Mouse (Mus musculus) forebrain, embryonic 15.5 days (tissue): ENCODE results near the gene Zfp239. TPM values are rescaled to one million over a fixed set of nuclear protein-coding genes. Genes with fewer than 3 reads are reported as not detected.
A peak's percentile ranks its signal among the peaks of the same experiment; 100 is the strongest.
"Not testable (repeated sequence)": the region's sequence is repeated elsewhere in the genome, so short reads cannot be mapped to it uniquely, and the experiment has no call there.

Experiments
- ATAC-seq: fragments of 200-750 bp; cut with Nextera tagmentation; replicated peaks from 2 replicates; pipeline ENCODE4 v1.8.0; 2017; ENCODE audit warnings: mild to moderate bottlenecking, moderate TSS enrichment, moderate library complexity
- H3K27ac ChIP-seq: fragments of 300-500 bp; sonication (generic); replicated peaks from 2 replicates; pipeline ENCODE4 v1.5.1; 2015; ENCODE audit warnings: mild to moderate bottlenecking, inconsistent platforms
- H3K27me3 ChIP-seq: fragments of 300-500 bp; sonication (generic); 2 replicates; pipeline ENCODE4 v1.6.1; 2015; ENCODE audit warnings: inconsistent platforms
- H3K36me3 ChIP-seq: fragments of 300-500 bp; sonication (generic); 2 replicates; pipeline ENCODE4 v1.6.1; 2015; ENCODE audit warnings: mild to moderate bottlenecking, inconsistent platforms
- H3K4me1 ChIP-seq: fragments of 300-500 bp; sonication (generic); 2 replicates; pipeline ENCODE4 v1.6.1; 2015; ENCODE audit warnings: inconsistent platforms
- H3K4me2 ChIP-seq: fragments of 300-500 bp; sonication (generic); replicated peaks from 2 replicates; pipeline ENCODE4 v1.6.1; 2015; ENCODE audit warnings: mild to moderate bottlenecking, inconsistent platforms
- H3K4me3 ChIP-seq: fragments of 300-500 bp; sonication (generic); 2 replicates; pipeline ENCODE4 v1.5.1; 2015; ENCODE audit warnings: mild to moderate bottlenecking, inconsistent platforms
- H3K9ac ChIP-seq: fragments of 300-500 bp; sonication (generic); replicated peaks from 2 replicates; pipeline ENCODE4 v1.6.1; 2015; ENCODE audit warnings: mild to moderate bottlenecking, inconsistent platforms
- H3K9me3 ChIP-seq: fragments of 300-500 bp; sonication (generic); 2 replicates; pipeline ENCODE4 v1.6.1; 2016; ENCODE audit warnings: inconsistent platforms
- WGBS: fragments of 180-500 bp; shearing (Covaris S2); methylation state at CpG from one replicate; pipeline ENCODE4 v1.1.7; 2015; ENCODE audit warnings: mixed read lengths; 5-methylcytosine and 5-hydroxymethylcytosine counted together
- polyA plus RNA-seq: library from polyadenylated mRNA; unstranded; fragments of >200 nt; fragmentation: Nextera tagmentation; extraction: Ambion mirVana; gene quantifications from 2 replicates; pipeline ENCODE4 v1.2.1, GENCODE M21; 2015

The Zfp239 gene
- 14.3 and 16.2 TPM in 2 replicates for polyA plus RNA-seq

DNA sequence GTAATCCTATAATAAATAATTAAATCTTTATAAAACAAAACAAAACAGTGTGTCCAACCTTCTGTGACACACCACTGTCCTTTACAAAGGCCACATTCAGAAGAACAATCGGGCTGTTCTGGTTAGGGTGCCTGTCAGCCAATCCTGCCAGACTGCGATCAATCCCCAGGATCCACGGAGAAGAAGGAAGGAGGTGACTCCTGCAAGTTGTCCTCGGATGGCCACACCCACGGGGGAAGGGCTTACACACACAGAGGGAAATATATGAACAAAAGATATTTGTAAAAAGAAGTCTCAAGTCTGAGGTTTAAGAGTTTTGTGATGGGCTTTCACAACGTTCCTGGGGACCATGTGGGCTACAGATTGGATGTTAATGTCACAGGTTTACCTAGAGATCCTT is at the start of gene Zfp239:
Gene Zfp239 (plus strand): TSS at position 253 of the 400 bp plus-strand sequence.
- ATAC-seq = no peak
- Histone ChIP-seq H3K4me2 (peak within 1 kb of the TSS; percentile 91), H3K4me3 (peak within 1 kb of the TSS; percentile 91), H3K36me3 (no peaks in the 10 kb centered on the region), H3K27me3 (no peaks in the 10 kb centered on the region), H3K9ac (peak within 1 kb of the TSS; percentile 75), H3K4me1 (0 out of 2 replicates have a peak, but pooled peaks cover 6% of the 10 kb centered on the region), H3K27ac (no peak within 1 kb of the TSS), H3K9me3 (no peaks in the 10 kb centered on the region)
- 71% methylated on average over 6 of the region's 6 CpGs for WGBS

DNA sequence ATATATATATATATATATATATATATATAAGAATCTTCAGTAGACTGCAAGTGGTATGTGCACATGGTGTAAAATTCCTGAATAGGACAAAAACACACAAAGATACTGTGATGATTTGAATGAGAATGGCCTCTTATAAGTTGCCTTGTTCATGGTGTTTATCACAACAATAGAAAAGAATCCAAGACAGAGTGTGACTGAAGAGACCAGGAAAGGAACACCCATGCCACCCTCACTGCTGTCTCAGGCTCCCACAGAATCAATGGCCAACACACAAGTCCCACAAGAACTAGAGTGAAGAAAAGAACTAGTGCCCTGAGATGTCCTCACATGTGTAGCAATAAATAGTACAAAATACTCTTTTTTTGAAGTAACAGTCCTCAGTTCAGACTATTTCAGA is 47.2 kb upstream of the Zfp239 start:
- Histone ChIP-seq H3K4me2 (no peak overlapping the region), H3K36me3 (no peaks in the 10 kb centered on the region), H3K4me3 (no peak overlapping the region), H3K9ac (no peak overlapping the region), H3K4me1 (no peaks in the 10 kb centered on the region), H3K9me3 (no peaks in the 10 kb centered on the region), H3K27ac (no peak overlapping the region), H3K27me3 (no peaks in the 10 kb centered on the region)
- no peak for ATAC-seq

DNA sequence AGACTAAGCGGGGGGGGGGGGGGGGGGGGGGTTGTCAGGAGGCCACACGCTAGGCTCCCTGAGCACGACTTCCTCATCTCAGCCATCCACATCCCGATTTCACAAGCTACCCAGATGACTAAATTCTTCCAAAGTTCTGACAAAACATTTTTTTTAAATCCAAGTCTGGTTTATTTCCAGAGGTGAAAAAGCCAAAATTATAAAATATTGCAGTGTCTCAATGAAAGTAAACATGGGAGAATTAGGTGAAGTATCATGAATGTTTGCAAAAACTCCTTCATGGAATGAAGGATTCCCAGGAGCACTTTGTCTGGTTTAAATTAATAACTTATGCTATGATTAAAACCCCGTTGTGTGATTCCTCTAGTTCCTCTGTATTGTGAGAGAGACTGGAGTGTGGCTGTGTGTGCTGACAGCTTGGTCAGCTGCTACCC is 44.8 kb upstream of the Zfp239 start:
- no peaks in the 10 kb centered on the region for H3K27me3 ChIP-seq
- H3K4me2 ChIP-seq = no peak overlapping the region
- no peak for ATAC-seq
- H3K4me1 ChIP-seq = no peaks in the 10 kb centered on the region
- H3K36me3 ChIP-seq = no peaks in the 10 kb centered on the region
- H3K4me3 ChIP-seq = no peak overlapping the region
- 88% methylated on average over 5 of the region's 5 CpGs for WGBS
- no peak overlapping the region for H3K27ac ChIP-seq
- H3K9ac ChIP-seq = no peak overlapping the region
- H3K9me3 ChIP-seq = no peaks in the 10 kb centered on the region

DNA sequence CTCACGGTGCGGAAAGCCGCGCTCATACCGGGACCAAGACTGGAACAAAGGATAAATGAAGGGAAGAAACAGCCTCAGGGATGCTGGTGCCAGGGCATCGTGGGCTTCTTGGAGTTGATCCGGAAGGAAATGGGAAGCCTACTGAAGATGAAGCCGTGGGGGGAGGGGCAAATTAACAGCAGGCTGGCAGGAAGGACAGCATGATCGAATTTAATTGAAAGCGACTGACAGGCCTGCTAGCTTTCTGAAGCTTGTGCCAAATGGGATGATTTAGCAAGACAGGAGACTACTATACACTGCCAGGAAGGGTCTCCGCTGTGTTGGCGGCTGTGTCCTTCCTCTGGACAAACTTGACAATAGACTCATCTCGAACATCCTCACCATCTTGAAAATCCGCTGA is 41.6 kb upstream of the Zfp239 start:
- 82% methylated on average over 14 of the region's 14 CpGs for WGBS
- no peak overlapping the region for H3K27ac ChIP-seq
- H3K9ac ChIP-seq = no peak overlapping the region
- no peaks in the 10 kb centered on the region for H3K27me3 ChIP-seq
- H3K4me3 ChIP-seq = no peak overlapping the region
- no peak overlapping the region for H3K4me2 ChIP-seq
- H3K9me3 ChIP-seq = no peaks in the 10 kb centered on the region
- H3K4me1 ChIP-seq = no peaks in the 10 kb centered on the region
- no peak for ATAC-seq
- no peaks in the 10 kb centered on the region for H3K36me3 ChIP-seq

DNA sequence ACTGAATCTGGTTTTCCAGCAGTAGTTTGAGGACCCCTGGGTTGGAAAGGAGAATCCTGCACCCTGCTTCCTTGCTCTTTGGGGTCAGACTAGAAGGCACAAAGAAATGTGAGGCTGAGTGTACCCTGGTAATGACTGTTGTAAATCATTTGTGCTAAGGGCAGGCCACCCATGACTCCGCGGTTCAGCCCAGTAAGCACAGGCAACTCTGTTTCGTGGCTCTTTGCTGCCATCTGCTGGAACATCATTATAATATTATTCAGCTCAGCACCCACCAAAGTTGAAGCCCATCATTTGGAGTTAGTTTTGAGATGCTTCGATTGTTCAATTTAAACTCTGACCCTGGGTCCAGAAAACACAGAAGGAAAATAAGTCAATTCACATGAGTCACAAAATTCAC is 36.5 kb upstream of the Zfp239 start:
- H3K4me3 ChIP-seq = no peak overlapping the region

DNA sequence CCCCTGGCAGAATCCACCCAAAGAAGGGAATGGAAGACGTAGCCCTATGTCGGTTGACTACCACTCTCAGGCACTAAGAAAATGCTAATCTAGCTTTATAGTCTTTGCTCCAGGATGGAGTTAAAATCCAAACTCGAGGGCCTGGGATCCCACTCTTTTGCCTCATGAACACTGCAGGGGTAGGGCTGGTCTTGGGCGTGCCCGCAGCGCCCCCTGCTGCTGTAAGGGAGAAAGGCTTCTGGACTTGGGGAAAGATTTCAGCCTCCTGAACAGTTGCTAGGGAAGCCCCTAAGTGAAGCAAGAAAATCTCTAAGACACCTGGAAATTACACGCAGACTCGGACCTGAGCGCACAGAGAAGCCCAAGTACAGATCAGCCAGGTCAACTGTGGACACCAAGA is 33.6 kb upstream of the Zfp239 start:
- no peaks in the 10 kb centered on the region for H3K9me3 ChIP-seq
- WGBS = 11% methylated on average over 9 of the region's 9 CpGs
- H3K27me3 ChIP-seq = no peaks in the 10 kb centered on the region
- 0 out of 2 replicates have a peak, but pooled peaks have one; percentile 35 for ATAC-seq
- H3K27ac ChIP-seq = no peak overlapping the region
- H3K4me2 ChIP-seq = no peak overlapping the region
- no peak overlapping the region for H3K9ac ChIP-seq
- H3K4me1 ChIP-seq = no peaks in the 10 kb centered on the region
- H3K4me3 ChIP-seq = no peak overlapping the region
- H3K36me3 ChIP-seq = no peaks in the 10 kb centered on the region

More for the DNA sequence above, 36.5 kb upstream of the Zfp239 start:
- Histone ChIP-seq H3K27ac (no peak overlapping the region), H3K9ac (no peak overlapping the region), H3K4me1 (no peaks in the 10 kb centered on the region), H3K27me3 (no peaks in the 10 kb centered on the region), H3K4me2 (no peak overlapping the region), H3K9me3 (no peaks in the 10 kb centered on the region), H3K36me3 (no peaks in the 10 kb centered on the region)
- WGBS = 20% methylated on average over 4 of the region's 4 CpGs
- peak; percentile 74 for ATAC-seq

DNA sequence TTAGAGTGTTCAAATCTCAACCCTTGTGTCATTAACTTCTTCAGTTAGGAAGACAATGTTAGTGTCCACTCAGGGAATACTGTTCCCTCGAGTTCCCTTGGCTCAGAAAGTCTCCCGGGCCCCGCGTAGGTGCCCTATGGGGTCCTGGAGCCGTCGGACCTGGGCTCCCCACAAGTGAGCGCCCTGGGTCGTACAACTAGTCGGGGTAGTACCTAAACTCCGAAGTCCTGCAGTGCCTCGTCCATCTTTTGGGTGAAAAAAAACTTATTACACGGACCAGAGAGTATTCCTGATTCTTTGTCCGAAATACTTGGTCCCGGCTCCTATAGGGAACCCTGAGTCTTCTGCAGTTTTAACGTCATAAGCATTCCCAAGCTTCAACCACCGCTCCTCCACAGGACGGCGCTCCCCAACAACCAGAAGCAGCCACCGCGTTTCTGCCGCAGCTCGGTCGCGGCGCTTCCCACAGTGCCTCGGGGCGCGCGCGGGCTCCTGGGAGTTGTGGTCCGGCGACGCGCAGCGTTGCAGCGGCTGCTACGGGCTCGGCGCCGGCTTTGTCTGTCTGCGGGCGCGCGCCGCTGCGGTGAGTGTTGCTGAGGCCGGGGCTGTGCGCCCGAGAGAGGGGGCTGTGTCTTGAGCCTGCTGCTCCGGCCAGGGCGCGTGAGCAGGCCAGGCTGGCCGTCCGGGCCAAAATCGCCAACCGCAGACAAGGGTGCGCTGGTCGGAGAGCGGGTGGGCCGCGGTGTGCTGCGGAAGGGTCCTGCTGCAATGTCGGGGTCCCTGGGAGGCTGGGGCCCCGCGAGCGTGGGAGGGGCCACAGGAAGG is 21.0 kb upstream of the Zfp239 start, which contains the start of gene Zfp637:
Gene Zfp637 (plus strand): TSS at position 495 of the 825 bp plus-strand sequence.
- Histone ChIP-seq H3K4me3 (peak within 1 kb of the TSS; percentile 78), H3K27me3 (no peaks in the 10 kb centered on the region), H3K4me1 (peaks cover 16% of the 10 kb centered on the region), H3K9ac (peak within 1 kb of the TSS; percentile 100), H3K9me3 (no peaks in the 10 kb centered on the region), H3K36me3 (peaks cover 30% of the 10 kb centered on the region), H3K4me2 (peak within 1 kb of the TSS; percentile 76), H3K27ac (peak within 1 kb of the TSS; percentile 95)
- peak; percentile 98 for ATAC-seq
- under 1% methylated on average over 66 of the region's 66 CpGs for WGBS

DNA sequence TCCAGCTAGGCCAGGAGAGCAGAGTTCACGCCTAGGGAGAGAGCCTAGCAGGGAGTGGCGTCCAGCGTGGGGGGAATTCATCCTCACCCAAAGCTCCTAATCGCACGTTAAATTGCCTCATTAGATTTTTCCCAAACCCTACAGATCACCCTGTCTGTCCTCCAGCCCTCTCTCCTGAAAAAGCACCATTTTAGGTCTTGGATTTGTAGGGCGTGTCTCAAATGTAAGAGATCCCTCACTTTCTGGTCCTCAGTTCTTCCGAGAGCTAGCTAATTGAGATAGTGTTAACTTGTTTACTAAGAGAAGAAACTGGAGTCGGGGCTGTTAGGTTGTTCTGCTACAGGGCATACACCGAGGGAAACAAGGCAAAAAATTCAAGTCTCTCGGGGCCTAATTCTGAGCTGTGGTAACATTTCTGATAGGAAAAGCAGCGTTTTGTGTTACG is 20.4 kb upstream of the Zfp239 start:
- Histone ChIP-seq H3K27ac (peak overlapping the region; percentile 95), H3K9ac (peak overlapping the region; percentile 100), H3K4me3 (peak overlapping the region; percentile 78), H3K4me1 (peaks cover 20% of the 10 kb centered on the region), H3K4me2 (peak overlapping the region; percentile 55), H3K36me3 (peaks cover 37% of the 10 kb centered on the region), H3K9me3 (no peaks in the 10 kb centered on the region), H3K27me3 (no peaks in the 10 kb centered on the region)
- 16% methylated on average over 12 of the region's 12 CpGs for WGBS
- ATAC-seq = no peak; the same call in 1 of the 2 replicates

DNA sequence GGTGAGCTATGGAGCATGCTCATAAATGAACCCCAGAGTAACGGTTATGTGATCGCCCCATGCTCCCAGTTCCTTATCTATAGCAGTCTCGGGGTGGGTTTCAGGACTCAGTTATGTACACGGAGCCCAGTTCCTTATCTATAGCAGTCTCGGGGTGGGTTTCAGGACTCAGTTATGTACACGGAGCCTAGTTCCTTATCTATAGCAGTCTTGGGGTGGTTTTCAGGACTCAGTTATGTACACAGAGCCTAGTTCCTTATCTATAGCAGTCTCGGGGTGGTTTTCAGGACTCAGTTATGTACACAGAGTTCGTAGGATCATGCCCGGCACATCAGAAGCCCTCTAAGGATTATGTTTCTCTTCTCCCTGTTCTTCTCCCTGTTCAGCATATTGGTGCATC is 17.3 kb upstream of the Zfp239 start:
- H3K4me2 ChIP-seq = no peak overlapping the region
- no peaks in the 10 kb centered on the region; the same call in 1 of the 2 replicates for H3K9me3 ChIP-seq
- 94% methylated on average over 9 of the region's 9 CpGs for whole genome bisulfite sequencing
- no peaks in the 10 kb centered on the region for H3K27me3 ChIP-seq
- no peak overlapping the region for H3K4me3 ChIP-seq
- no peak overlapping the region for H3K27ac ChIP-seq
- no peak overlapping the region for H3K9ac ChIP-seq
- ATAC-seq = no peak
- peaks cover 20% of the 10 kb centered on the region for H3K4me1 ChIP-seq
- H3K36me3 ChIP-seq = peaks cover 67% of the 10 kb centered on the region

DNA sequence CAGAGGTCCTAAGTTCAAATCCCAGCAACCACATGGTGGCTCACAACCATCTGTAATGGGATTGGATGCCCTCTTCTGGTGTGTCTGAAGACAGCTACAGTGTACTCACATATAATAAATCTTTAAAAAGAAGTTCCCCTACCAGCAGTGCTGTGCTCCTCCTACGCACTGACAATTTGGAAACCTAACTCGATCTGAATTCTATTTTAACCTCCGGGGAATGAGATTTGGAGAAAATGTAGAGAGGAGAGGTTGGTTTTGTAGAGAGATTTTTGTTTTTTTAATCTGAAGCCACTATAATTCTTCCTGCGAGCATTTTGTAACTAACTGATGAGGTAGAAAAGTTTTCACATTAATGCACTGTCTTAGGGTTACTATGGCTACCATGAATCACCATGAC is 15.2 kb upstream of the Zfp239 start:
- ATAC-seq, H3K9ac ChIP-seq, H3K4me2 ChIP-seq, H3K9me3 ChIP-seq, H3K4me3 ChIP-seq, H3K27ac ChIP-seq, H3K27me3 ChIP-seq: not testable (repeated sequence)
- H3K4me1 ChIP-seq = peaks cover 16% of the 10 kb centered on the region
- peaks cover 73% of the 10 kb centered on the region for H3K36me3 ChIP-seq
- WGBS = 92% methylated on average over 4 of the region's 4 CpGs

DNA sequence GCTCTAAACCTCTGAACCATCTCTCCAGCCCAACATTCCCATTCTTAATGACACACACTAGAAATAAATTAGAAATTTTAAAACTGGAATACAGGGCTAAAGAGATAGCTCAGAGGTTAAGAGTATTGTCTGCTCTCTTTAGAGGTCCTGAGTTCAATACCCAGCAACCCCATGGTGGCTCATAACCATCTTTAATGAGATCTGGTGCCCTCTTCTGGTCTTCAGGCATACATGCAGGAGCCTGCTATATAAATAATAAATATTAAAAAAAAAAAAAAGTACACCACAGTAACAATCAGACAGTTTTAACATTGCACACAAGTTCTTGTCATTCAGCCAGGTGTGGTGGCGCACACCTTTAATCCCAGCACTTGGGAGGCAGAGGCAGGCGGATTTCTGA is 14.1 kb upstream of the Zfp239 start:
- peaks cover 7% of the 10 kb centered on the region; the same call in 1 of the 2 replicates for H3K4me1 ChIP-seq
- ATAC-seq = no peak
- no peak overlapping the region for H3K4me3 ChIP-seq
- H3K4me2 ChIP-seq = no peak overlapping the region
- H3K27ac ChIP-seq = no peak overlapping the region
- H3K9me3 ChIP-seq = no peaks in the 10 kb centered on the region; the same call in 1 of the 2 replicates
- WGBS = 93% methylated on average over 2 of the region's 2 CpGs
- peaks cover 73% of the 10 kb centered on the region for H3K36me3 ChIP-seq
- no peak overlapping the region for H3K9ac ChIP-seq
- no peaks in the 10 kb centered on the region for H3K27me3 ChIP-seq

DNA sequence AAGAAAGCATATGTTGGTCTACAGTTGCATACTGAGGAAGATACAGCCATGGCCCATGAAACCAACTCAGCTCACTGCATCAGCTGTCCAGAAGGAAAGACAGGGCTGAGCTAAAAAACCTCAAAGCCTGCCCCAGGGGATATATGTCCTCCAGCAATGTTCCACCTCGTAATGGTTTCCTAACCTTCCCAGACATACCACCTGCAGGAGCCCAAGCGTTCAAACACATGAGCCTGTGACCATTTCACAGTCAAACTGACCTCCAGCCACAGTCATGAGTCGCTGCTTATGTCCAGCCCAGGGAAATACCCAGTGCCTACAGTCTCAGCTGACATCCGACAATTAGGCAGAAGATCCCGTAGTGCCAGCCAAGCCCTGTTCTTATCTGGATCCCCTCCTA is 13.3 kb upstream of the Zfp239 start:
- Histone ChIP-seq H3K4me1 (peaks cover 7% of the 10 kb centered on the region; the same call in 1 of the 2 replicates), H3K27me3 (no peaks in the 10 kb centered on the region), H3K9me3 (no peaks in the 10 kb centered on the region; the same call in 1 of the 2 replicates), H3K4me3 (no peak overlapping the region), H3K27ac (no peak overlapping the region), H3K9ac (no peak overlapping the region), H3K4me2 (no peak overlapping the region), H3K36me3 (peaks cover 66% of the 10 kb centered on the region)
- no peak for ATAC-seq
- WGBS = 92% methylated on average over 5 of the region's 5 CpGs
